Mouse (Mus musculus) midbrain, postnatal 0 days (tissue): ENCODE results near the gene Gpr50. TPM values are rescaled to one million over a fixed set of nuclear protein-coding genes. Genes with fewer than 3 reads are reported as not detected.

Experiments
- ATAC-seq: fragments of 200-750 bp; cut with Nextera tagmentation; 2 replicates; pipeline ENCODE4 v1.8.0; 2017; ENCODE audit warnings: moderate number of reproducible peaks, mild to moderate bottlenecking, moderate TSS enrichment, moderate library complexity; ENCODE audit not compliant: low FRiP score
- DNase-seq: peaks from one replicate; pipeline ENCODE4 v3.0.0-alpha.2; 2015; ENCODE audit warnings: low spot score
- H3K27ac ChIP-seq: fragments of 300-500 bp; sonication (generic); 2 replicates; pipeline ENCODE4 v1.5.1; 2014; ENCODE audit warnings: low read depth, mild to moderate bottlenecking, low read length, mixed read lengths
- H3K27me3 ChIP-seq: fragments of 300-500 bp; sonication (generic); 2 replicates; pipeline ENCODE4 v1.6.1; 2014; ENCODE audit warnings: low read length, control low read depth, mixed read lengths; ENCODE audit not compliant: insufficient read depth
- H3K36me3 ChIP-seq: fragments of 300-500 bp; sonication (generic); 2 replicates; pipeline ENCODE4 v1.6.1; 2014; ENCODE audit warnings: low read length, control low read depth, mixed read lengths; ENCODE audit not compliant: insufficient read depth
- H3K4me1 ChIP-seq: fragments of 300-500 bp; sonication (generic); 2 replicates; pipeline ENCODE4 v1.6.1; 2014; ENCODE audit warnings: mild to moderate bottlenecking, control low read depth, antibody characterized with exemption, low read length, mixed read lengths; ENCODE audit not compliant: insufficient read depth
- H3K4me2 ChIP-seq: fragments of 300-500 bp; sonication (generic); 2 replicates; pipeline ENCODE4 v1.6.1; 2014; ENCODE audit warnings: low read depth, mild to moderate bottlenecking, low read length, mixed read lengths; ENCODE audit not compliant: poor library complexity, severe bottlenecking
- H3K4me3 ChIP-seq: fragments of 300-500 bp; sonication (generic); 2 replicates; pipeline ENCODE4 v1.5.1; 2014; ENCODE audit warnings: low read depth, mild to moderate bottlenecking, low read length, moderate library complexity
- H3K9ac ChIP-seq: fragments of 300-500 bp; sonication (generic); replicated peaks from 2 replicates; pipeline ENCODE4 v1.6.1; 2014; ENCODE audit warnings: mild to moderate bottlenecking, low read length, moderate library complexity, mixed read lengths; ENCODE audit not compliant: poor library complexity, severe bottlenecking
- H3K9me3 ChIP-seq: fragments of 300-500 bp; sonication (generic); 2 replicates; pipeline ENCODE4 v1.6.1; 2016; ENCODE audit warnings: low read length, control low read depth
- CTCF ChIP-seq: IDR thresholded peaks from 2 replicates; pipeline ENCODE4 v1.5.1; 2016; ENCODE audit warnings: antibody characterized with exemption, mild to moderate bottlenecking
- WGBS: fragments of 180-500 bp; shearing (Covaris S2); extraction: QIAGEN DNeasy Blood & Tissue Kit; methylation state at CpG from one replicate; pipeline ENCODE4 v1.1.7; 2014; 5-methylcytosine and 5-hydroxymethylcytosine counted together
- polyA plus RNA-seq: library from polyadenylated mRNA; unstranded; fragments of >200 nt; fragmentation: Nextera tagmentation; extraction: Ambion mirVana; gene quantifications from 2 replicates; pipeline ENCODE4 v1.2.1, GENCODE M21; 2015
- total RNA-seq: library from RNA; depleted of rRNA; stranded (reverse); fragments of >200 nt; gene quantifications from 2 replicates; pipeline ENCODE4 v1.2.3, GENCODE M21; 2014; rRNA removed

Gpr50 gene
- total and polyA plus RNA-seq, 2 experiments from 2014 or later: 2.2 to 5.5 TPM

GRCm38 (mm10) chrX:71664688-71665026, 1.2 kb downstream of the Gpr50 start:
- DNase-seq (no peak), ATAC-seq (0 out of 2 replicates have a peak, but pooled peaks have one; percentile 23)
- H3K36me3 ChIP-seq: no peaks in the 10 kb centered on the region
- no peaks in the 10 kb centered on the region for H3K4me1 ChIP-seq
- no peak overlapping the region for H3K27ac ChIP-seq
- peaks cover 4% of the 10 kb centered on the region; the same call in 1 of the 2 replicates for H3K9me3 ChIP-seq
- H3K4me3 ChIP-seq: peak overlapping the region; percentile 42
- H3K4me2 ChIP-seq: peak overlapping the region; percentile 60
- peaks cover 22% of the 10 kb centered on the region; the same call in 1 of the 2 replicates for H3K27me3 ChIP-seq
- WGBS: 15% methylated on average over 14 of the region's 15 CpGs
- TF ChIP-seq CTCF: no peak
- no peak overlapping the region for H3K9ac ChIP-seq

GRCm38 (mm10) chrX:71670254-71670653, 6.8 kb downstream of the Gpr50 start:
- no peak overlapping the region for H3K4me2 ChIP-seq
- ATAC-seq (no peak), DNase-seq (no peak)
- H3K9ac ChIP-seq: no peak overlapping the region
- 24% methylated on average over 6 of the region's 6 CpGs for WGBS
- no peaks in the 10 kb centered on the region for H3K9me3 ChIP-seq
- TF ChIP-seq CTCF: no peak
- H3K27me3 ChIP-seq: peaks cover 8% of the 10 kb centered on the region; the same call in 1 of the 2 replicates
- H3K36me3 ChIP-seq: no peaks in the 10 kb centered on the region
- no peak overlapping the region for H3K4me3 ChIP-seq
- H3K27ac ChIP-seq: no peak overlapping the region
- no peaks in the 10 kb centered on the region for H3K4me1 ChIP-seq

GRCm38 (mm10) chrX:71700817-71701469, 37.5 kb downstream of the Gpr50 start:
- Histone ChIP-seq H3K4me1 (no peaks in the 10 kb centered on the region), H3K27ac (no peak overlapping the region), H3K27me3 (no peaks in the 10 kb centered on the region), H3K4me2 (no peak overlapping the region), H3K4me3 (no peak overlapping the region), H3K9ac (no peak overlapping the region), H3K36me3 (no peaks in the 10 kb centered on the region), H3K9me3 (no peaks in the 10 kb centered on the region)
- TF ChIP-seq CTCF: no peak
- DNase-seq (peak; percentile 1), ATAC-seq (no peak)
- 19% methylated on average over 6 of the region's 6 CpGs for WGBS

Other genes with a start within 250 kb of the Gpr50 start
- 85.6 and 105 TPM in 2 replicates for gene Cd99l2, start 170.8 kb upstream of the Gpr50 start, total RNA-seq
- 74.3 and 74.8 TPM in 2 replicates for gene Cd99l2, start 170.8 kb upstream of the Gpr50 start, polyA plus RNA-seq
- gene Hmgb3, start 107.7 kb upstream of the Gpr50 start, total RNA-seq: 100 and 129 TPM in 2 replicates
- gene Hmgb3, start 107.7 kb upstream of the Gpr50 start, polyA plus RNA-seq: 429 and 478 TPM in 2 replicates
- 22.1 and 28.4 TPM in 2 replicates for gene Vma21, start 152.3 kb downstream of the Gpr50 start, total RNA-seq
- 71.1 and 72.2 TPM in 2 replicates for gene Vma21, start 152.3 kb downstream of the Gpr50 start, polyA plus RNA-seq